Mouse (Mus musculus) activated CD4-positive, CD25-positive, alpha-beta regulatory T cell, adult 4 months (primary cell): ENCODE data around the gene Smap1. TPM values are rescaled to one million over a fixed set of nuclear protein-coding genes. Genes with fewer than 3 reads are reported as not detected.
"Not testable (repeated sequence)": the region's sequence is repeated elsewhere in the genome, so short reads cannot be mapped to it uniquely, and the experiment has no call there.

Experiments used
- ATAC-seq: one replicate; pipeline ENCODE4 v1.8.0; 2017
- polyA plus RNA-seq, 2 experiments: library from polyadenylated mRNA; unstranded; fragments of 100-300 nt; shearing (Covaris generic); gene quantifications; one replicate each; pipeline ENCODE4 v1.2.1; 2017

Smap1 gene
- polyA plus RNA-seq = 10 to 100 TPM; 51.2 to 53.3 TPM

DNA sequence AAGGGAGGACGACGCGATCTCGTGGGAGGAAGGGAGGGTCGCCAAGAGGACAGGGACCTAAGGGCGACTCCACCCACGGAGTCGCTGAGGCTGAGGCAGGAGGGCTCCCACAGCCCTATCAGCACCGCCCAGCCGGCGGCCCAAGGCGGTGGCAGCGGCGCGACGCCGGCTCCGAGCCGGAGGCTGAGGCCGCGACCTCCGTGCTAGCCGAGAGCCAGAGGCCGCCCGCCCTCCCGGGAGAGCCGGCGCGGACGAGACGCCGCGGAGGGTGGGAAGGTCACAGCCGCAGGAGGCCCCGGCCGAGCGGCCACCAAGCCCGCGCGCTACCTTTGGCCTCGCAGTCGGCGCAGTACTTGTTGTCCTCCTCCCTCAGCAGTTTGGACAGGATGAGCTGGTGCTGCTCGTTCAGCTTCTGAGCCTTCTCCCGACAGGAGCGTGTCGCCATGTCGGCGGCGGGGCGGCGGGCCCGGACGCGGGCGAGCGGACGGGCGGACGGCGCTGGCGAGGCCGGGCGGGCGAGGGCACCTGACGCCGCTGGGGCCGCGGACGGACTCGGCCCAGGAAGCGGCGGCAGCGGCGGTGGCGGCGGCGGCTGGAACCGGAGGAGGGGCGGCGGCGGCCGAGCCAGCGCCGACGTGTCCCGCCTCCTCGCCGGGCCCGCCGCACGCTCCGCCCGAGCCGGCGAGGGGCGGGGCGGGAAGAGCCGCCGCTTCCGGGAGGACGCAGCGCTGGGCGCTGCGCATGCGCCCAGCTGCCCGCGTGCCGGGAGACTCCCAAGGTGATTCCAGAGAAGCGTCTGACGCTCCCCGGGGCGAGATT is at the start of gene Smap1:
Smap1 (minus strand) TSS at position 607 of the 819 bp plus-strand sequence.
- ATAC-seq = peak; percentile 68

DNA sequence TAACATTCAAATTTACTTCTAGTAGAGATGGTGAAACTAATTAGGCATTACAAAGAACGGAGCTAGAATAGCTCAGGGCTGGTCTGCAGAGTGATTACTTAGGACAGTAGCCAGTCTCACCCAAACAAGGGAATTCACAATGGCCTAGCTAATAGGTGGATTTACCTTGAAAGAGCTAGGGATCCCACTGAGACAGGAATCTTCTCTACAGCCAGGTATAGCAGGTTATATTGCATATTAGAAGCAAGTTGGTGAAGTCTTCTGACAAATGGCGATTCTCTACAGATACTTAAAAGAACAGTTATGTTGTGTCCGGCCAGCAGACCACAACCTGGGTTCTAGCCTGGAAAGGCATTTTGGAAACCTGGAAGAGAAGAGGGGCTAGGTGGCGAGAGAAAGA is 49.0 kb upstream of the Smap1 start:
- not testable (repeated sequence) for ATAC-seq

DNA sequence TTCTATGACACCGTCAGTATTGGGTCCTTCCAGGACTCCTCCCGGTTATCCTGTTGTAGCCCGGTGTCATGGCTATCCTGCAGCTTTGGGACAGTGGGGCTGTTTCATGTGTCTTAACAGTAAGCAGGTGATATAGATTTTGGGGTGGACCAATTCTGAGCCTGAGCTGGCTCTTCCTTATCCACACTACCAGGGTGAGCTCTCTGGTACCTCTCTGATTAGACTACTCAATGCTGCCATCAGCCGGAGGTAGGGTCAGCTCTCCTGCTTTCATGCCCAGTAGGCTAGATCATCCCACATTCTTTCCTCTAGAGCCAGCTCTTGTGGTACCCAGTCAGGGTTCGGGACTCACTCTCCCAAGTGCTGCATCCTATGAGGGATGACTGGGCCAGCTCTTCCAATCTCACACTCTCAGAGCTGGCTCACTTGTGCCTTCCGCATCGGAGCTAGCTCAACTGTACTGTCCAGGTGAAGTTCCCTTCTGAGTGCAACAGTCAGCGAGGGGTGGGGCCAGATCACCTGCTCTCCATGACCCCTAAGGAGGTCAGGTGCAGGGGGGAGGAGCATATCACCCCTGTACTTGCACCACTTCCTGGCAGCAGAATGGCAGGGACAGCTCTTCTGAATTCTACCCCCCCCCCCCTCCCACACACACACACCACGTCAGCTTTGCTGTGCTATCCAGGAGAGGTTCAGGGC is 46.1 kb upstream of the Smap1 start:
- ATAC-seq = no peak

DNA sequence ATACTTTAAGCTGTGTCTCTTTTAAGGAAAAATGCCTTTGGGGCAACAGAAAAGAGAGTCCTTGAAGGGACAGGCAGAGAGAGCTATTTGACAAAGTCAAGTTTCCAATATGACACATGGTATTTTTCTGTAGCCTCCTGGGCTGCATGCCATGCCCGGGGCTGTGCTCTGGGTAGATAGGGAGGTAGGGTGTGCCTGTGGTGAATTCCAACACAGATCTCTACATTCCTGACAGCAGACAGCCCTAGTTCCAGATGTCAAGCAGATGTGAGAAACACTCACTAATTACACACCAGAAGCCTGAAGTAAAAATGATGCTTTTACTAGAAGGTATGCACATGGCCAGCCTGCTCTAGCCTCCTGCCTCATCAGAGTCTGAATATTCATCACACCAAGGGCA is 44.1 kb upstream of the Smap1 start:
- ATAC-seq = no peak

DNA sequence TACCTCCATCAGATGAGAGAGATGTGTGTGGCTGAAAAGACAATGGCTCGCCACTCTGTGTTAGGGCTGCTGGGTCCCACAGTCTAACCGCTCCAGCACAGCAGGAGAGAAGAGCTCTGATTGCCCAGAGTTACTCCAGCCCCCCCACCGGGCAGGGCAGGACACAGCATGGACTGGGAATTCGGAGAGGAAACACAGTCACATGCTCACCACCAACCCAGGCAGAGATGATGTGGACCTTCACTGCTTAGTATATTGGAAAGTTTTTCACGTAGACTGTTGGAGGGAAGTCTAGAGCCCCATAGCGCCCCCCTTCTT is 37.3 kb upstream of the Smap1 start:
- ATAC-seq = no peak

DNA sequence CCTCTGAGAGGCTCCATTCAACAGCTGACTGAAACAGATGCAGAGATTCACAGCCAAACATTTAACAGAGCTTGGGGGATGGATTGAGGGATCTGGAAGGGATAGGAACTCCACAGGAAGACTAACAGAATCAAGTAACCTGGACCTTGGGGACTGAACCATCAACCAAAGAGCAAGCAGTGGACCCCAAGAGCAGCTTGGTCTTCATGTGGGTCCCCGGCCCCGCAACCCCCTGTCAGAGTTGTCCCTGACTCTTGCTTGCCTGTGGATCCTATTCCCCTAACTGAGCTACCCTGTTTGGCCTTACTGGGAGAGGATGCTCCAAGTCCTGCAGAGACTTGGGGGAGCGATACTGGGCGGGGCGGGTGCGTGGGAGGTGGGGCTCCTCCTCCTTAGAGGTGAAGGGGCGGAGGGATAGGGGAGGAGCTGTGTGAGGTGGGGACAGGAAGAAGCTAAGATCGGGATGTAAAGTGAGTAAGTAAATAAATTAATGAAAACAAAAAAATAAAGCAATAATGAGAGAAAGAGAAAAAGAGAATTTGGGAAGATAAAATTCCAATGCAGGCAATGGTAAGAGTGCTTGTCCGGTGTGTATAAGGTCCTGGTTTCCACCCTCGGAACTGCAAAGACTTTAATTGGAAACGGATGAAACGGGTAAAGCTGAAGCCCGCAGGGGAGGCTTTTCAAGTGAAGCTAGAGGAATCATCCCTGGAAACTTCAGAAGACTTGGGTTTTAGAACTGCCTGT is 36.7 kb upstream of the Smap1 start:
- ATAC-seq = peak; percentile 85

DNA sequence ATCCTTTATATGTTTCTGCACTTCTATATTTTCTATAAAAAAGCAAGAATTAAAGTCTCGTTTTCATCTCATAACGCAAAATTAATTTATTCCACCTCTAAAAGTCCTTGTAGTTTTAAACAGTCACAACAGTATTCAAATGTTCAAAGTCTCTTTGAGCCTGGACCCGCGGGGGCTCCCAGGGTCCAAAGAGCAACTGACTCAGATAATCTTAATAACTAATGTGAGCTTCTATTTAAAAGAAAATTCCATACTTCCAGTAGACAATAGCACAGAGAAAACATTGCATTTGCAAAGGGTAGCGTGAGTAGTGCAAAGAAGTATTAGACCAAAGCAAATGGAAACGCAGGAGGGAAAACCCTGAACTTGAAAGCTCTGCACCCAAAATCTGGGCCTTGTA is 36.0 kb upstream of the Smap1 start:
- no peak for ATAC-seq

DNA sequence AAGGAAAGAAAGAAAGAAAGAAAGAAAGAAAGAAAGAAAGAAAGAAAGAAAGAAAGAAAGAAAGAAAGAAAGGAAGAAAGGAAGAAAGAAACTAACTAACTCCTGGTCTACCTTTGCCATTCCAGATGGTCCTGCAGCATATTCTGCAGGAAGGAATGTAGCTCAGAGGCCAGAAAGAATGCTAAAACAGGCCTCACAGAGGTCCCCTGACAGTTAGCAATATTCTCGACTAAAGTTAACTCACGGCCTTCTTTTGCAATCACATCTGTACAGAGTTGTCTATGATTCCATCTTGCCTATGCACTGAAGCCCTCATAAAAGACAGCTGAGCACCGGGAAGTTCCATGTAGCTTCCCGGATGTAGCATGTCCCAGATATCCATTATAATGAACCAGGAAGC is 33.4 kb upstream of the Smap1 start:
- no peak for ATAC-seq

DNA sequence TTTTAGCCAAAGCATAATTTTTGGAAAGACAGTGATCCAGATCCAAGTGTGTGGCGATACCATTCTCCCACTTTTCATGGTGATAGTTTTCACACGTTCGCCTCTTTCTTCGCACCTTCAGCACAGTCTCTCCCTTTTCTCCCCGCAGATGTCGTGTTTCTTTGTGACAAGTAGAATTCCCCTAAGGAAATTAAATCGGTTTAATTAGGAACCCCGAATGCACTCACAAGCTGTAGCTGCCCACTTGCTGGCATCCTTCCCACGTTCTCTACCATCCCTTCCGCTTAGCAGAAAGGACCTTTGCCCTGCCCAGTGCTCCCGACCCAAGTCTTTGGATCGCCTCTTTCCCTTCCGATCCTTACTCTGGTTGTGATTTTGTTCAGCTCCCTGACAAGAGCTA is 31.8 kb upstream of the Smap1 start:
- ATAC-seq = no peak

DNA sequence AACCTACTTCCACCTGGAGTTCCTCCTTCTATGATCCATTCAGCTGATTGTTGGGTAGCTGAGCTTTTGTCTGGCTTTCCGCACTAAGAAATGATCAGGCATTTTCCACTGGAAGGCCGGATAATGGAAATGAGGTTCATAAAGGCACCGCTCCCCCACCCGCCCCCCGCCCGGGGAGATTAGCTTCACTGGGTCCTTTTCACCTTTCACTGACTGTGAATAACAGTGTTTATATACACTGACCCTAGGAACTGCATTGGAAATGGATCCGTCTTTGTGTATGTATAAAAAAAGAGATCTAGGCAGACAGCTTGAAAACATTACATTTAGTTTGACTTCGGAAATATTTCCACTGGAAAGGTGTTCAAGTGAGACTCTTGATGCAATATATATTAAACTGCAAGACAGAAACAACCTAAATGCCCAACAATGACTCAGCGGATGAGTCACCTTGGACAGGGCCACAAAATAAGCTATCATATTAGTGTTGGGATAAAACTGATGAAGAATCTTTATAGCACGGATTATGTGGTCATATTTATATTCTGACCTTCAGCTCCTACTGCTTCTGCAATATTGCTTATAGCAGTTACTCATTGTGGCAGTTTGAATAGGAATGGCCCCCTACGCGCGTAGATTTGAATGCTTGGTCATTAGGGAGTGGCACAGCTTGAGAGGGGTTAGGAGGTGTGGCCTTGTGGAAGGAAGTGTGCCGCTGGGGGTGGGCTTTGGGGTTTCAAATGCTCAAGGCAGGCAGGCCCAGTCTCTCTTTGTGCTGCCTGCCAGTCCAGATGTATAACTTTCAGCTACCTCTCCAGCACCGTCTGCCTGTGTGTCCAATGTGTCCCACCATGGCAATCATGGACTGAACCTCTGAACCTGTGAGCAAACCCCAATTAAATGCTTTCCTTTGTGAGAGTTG is 26.9 kb upstream of the Smap1 start:
- no peak for ATAC-seq

DNA sequence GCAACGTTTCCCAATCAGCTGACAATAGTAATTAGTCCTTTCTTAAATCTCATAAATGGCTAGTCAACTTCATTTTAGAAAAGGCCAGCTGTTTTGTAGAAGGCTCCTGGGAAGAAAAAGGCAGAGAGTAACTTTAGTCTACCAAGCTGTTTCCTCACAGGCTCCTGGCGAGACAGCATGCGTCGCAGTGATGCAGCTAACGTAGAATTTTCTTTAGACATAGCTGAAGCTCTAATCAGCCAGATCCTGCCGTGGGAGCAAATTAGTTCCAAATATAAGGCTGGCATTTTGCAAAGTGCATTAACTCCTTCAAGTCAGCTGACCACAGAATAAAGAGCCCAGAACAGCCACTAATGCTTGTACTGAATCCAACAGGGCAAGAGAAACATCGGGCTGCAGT is 26.2 kb upstream of the Smap1 start:
- ATAC-seq = no peak

DNA sequence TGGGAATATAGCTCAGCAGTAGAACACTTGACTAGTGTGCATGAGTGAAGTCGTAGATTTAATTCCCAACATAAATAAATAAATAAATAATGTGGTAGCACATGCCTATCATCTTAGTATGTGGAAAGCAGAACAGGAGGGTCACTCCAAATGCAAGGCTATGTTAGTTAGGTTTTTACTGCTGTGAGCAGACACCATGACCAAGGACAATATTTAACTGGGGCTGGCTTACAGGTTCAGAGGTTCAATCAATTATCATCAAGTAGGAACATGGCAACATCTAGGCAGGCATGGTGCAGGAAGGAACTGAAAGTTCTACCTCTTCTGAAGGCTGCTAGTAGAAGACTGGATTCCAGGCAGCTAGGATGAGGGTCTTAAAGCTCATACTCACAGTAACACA is 22.0 kb upstream of the Smap1 start:
- ATAC-seq = no peak

DNA sequence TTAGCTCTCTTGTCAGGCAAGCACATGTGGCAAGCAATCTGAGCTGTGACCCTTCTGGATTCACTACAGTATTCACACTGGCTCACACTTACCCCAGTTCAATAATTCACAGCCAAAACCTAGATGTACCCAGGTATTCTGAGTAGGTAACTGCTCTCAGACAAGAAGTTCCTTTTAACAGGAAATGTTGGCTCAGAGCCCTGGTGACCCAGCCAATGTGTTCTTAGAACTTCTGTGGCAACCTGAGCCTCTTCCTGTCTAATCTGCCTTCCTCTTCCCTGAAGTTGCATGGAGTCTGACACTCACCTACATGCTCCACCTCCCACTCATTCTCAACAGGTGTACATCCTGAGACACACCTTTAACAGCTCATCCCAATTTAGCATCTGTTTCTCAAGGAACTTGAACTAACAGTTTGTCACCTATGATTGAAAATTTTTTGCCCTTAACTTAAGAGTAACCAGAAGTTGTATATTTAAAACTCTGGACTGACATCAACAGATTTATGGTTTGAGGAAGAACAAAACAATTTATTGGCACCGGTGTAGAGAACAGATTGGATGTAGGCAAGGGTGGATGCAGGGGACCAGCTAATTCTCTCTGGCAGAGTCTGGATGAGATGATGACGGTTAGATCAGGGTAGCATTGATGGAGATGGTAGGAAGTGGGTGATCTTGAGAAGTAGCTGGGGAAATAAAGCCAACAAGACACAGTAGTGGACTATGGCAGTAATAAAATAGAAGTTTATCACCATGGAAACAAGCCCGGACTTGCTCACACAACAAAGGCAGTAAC is 21.2 kb upstream of the Smap1 start:
- ATAC-seq = no peak

DNA sequence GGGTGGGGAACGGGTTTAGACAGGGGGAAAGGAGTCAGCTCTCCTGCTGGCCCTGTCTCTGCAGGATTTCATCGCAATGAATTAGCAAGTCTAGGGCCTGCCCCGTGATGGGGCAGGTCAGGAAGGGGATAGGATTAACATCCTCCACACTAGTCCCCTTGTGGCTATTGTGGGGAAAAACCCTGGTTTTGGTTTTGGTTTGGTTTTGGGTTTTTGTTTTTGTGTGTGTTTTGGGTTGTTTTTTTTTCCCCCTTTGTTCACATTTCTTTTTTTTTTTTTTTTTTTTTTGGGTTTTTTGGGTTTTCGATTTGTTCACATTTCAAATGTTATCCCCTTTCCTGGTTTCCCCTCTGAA is 13.3 kb upstream of the Smap1 start:
- no peak for ATAC-seq

DNA sequence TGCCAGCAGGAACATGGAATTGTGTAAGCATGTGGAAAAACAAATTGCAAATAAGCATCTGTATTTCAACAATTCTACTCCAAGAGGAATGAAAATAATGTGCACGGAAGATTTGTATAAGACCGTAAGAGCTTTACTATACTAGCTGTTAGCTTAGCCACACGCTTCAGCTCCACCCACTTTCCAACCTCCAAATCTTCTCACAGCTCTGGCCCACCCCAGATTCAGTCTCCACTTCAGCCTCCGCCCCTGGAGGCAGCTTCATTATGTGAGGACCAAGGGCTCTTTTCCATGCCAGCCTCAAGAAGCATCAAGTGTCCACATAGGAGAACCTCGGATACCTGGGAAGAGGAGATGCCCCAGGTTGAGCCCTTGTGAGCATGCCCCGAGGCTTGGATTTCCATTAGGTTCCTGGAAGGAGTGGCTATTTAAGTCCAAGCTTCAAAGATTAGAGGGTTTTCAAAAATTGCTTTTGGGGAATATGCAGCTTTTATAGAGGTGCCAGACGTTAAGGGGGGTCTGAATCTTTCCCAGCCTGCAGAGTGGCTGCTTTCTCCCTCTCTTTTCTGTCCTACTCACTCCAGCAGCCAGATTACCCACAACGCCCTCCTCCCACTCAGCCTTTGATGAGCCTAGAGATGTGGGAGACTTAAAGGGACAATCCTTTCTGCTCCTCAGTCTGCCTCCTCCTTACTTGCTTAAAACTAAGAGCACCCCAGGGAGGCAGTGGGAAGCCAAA is 12.7 kb upstream of the Smap1 start:
- no peak for ATAC-seq

DNA sequence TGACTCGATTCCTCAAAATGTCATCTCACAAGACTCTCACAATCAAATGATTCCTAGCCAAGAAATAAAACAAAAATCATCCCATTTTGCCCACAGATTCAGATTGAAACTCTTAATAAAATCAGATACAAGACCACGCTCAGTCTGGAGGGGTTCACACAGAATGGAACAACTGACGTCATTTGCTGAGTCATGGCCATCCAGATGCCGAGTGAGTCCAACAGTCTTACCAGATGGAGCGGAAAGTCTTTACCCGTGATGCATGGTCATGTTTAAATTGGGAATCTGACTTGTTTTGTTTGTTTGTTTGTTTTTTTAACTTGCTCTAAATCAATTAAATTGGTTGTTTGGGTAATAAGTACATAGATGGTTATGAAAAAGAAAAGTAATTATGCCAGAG is 7.3 kb upstream of the Smap1 start:
- no peak for ATAC-seq

DNA sequence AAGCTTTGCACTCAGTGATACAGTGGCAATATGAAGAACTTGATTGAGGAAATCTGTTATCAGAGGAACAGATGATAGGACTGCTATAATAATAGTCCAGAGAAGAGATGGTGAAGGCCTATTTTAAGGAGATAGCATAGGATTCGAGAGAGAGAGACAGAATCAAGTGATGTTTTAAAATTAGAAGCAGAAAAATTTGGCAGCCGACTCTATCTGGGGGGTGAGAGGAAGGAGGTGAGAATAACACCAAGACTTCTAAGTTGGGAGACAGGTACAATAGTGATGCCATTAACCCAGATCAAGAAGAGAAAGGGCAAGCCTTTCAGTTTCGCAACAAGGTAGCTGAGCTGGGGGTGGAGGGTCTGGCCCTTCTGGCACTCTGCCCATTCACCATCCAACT is 6.3 kb upstream of the Smap1 start:
- no peak for ATAC-seq

DNA sequence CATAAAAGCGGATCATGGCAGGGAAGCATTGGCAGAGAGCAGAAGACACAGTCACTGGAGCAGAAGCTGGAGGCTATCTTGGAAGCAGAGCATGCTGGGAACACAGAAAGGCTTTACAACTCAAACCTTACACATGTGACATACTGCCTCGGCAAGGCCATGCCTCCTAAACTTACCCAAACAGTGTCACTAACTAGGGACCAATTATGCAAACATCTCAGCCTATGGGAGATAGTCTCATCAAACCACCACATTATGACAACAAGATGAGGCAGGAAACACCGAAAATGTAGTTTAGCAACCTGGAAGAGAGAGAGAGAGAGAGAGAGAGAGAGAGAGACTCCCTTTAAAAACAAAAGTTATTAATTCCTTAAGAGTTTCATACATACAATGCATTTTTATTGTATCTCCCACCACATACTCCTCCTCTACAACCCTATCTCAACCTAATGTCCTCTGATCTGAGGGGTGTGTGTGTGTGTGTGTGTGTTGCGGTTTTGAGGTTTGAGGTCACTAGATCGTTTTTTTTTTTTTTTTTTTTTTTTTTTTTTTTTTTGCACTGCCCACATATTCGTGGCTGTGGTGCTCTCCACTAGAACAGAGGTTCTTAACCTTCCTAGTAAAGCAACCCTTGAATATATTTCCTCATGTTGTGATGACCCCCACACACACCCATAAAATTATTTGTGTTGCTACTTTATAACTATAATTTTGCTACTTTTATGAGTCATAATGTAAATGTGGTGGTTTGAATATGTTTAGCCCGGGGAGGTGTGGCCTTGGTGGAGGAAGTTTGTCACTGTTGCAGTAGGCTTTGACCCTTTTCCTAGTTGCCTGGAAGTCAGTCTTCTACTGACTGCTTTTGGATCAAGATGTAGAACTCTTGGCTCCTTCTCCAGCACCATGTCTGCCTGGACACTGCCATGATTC is 1.9 kb upstream of the Smap1 start:
- peak; percentile 18 for ATAC-seq

DNA sequence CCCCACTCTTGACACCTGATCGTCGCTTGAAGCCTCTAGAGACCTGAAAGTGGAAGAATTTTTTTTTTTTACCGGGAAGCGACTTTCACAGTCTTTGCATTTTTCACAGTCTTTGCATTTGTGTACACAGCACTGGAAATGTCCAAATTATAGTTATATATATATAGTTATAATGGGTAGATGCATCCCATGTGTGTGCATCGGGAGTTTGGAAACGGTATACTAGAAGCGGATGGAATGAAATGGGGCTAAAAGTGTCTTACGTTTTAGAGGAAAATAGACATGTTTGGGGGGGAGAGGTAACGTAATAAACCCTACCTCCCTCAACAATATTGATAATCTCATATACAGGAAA is 390 bp upstream of the Smap1 start:
- ATAC-seq = no peak

DNA sequence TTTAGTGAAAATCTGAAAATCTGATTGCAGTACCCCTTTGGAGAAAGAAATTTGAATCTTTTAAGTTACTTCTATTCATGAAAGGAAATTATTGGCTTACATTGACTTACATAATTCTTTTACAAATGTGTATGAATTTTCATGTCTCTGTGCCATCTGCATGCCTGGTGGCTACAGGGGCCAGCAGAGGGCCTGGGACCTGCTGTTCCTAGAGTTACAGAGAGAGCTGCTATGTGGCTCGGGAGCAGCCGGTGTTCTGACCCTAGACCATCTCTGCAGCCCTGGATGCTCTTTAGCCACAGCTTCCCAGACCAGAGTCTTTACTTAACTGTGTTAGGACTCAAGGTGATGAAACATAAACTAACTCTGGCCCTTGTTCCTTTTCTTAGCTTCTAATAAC is 1.8 kb downstream of the Smap1 start:
- no peak for ATAC-seq
